Mouse (Mus musculus) limb, embryonic 10.5 days (tissue): ENCODE results near the gene Apc2. TPM values are rescaled to one million over a fixed set of nuclear protein-coding genes. Genes with fewer than 3 reads are reported as not detected.

Experiments
- DNase-seq: peaks from one replicate; pipeline ENCODE4 v3.0.0-alpha.2; 2017; ENCODE audit warnings: low spot score
- H3K27ac ChIP-seq: fragments of 300-500 bp; sonication (generic); 2 replicates; pipeline ENCODE4 v1.5.1; 2016; ENCODE audit warnings: mild to moderate bottlenecking
- H3K27me3 ChIP-seq: fragments of 300-500 bp; sonication (generic); 2 replicates; pipeline ENCODE4 v1.6.1; 2016; ENCODE audit warnings: low read depth, mild to moderate bottlenecking; ENCODE audit not compliant: poor library complexity, severe bottlenecking
- H3K36me3 ChIP-seq: fragments of 300-500 bp; sonication (generic); 2 replicates; pipeline ENCODE4 v1.6.1; 2016; ENCODE audit warnings: mild to moderate bottlenecking, moderate library complexity
- H3K4me1 ChIP-seq: fragments of 300-500 bp; sonication (generic); 2 replicates; pipeline ENCODE4 v1.6.1; 2016
- H3K4me3 ChIP-seq: fragments of 300-500 bp; sonication (generic); 2 replicates; pipeline ENCODE4 v1.5.1; 2016; ENCODE audit warnings: mild to moderate bottlenecking, moderate library complexity
- H3K9me3 ChIP-seq: fragments of 300-500 bp; sonication (generic); replicated peaks from 2 replicates; pipeline ENCODE4 v1.6.1; 2016; ENCODE audit warnings: mild to moderate bottlenecking
- WGBS: fragments of 180-500 bp; shearing (Covaris S2); methylation state at CpG from one replicate; pipeline ENCODE4 v1.1.7; 2016; 5-methylcytosine and 5-hydroxymethylcytosine counted together
- polyA plus RNA-seq: library from polyadenylated mRNA; unstranded; fragments of >200 nt; fragmentation: Nextera tagmentation; extraction: Ambion mirVana; gene quantifications from 2 replicates; pipeline ENCODE4 v1.2.1, GENCODE M21; 2016

Gene Apc2
- polyA plus RNA-seq, 1 experiment from 2014 or later = 2.9 TPM

- H3K27ac ChIP-seq = no peak overlapping the region
- no peaks in the 10 kb centered on the region for H3K27me3 ChIP-seq
- no peak overlapping the region for H3K4me3 ChIP-seq
- peaks cover 14% of the 10 kb centered on the region; the same call in 1 of the 2 replicates for H3K4me1 ChIP-seq
- DNase-seq = no peak
- WGBS = 95% methylated on average over 12 of the region's 12 CpGs
- no peaks in the 10 kb centered on the region for H3K9me3 ChIP-seq
- peaks cover 65% of the 10 kb centered on the region for H3K36me3 ChIP-seq
Observed at GRCm38 (mm10) chr10:80288097-80288496, 7.7 kb upstream of the Apc2 start.

GRCm38 (mm10) chr10:80288657-80289056, 7.1 kb upstream of the Apc2 start:
- Histone ChIP-seq H3K36me3 (peaks cover 65% of the 10 kb centered on the region), H3K27me3 (no peaks in the 10 kb centered on the region), H3K27ac (no peak overlapping the region), H3K4me1 (peaks cover 19% of the 10 kb centered on the region), H3K9me3 (no peaks in the 10 kb centered on the region), H3K4me3 (no peak overlapping the region)
- no peak for DNase-seq
- WGBS = 66% methylated on average over 8 of the region's 8 CpGs

- Histone ChIP-seq H3K27ac (peak within 1 kb of the TSS; percentile 98), H3K4me1 (peaks cover 47% of the 10 kb centered on the region), H3K4me3 (peak within 1 kb of the TSS; percentile 83), H3K27me3 (peaks cover 14% of the 10 kb centered on the region), H3K9me3 (no peaks in the 10 kb centered on the region), H3K36me3 (peaks cover 42% of the 10 kb centered on the region)
- peak; percentile 97 for DNase-seq
- WGBS = under 1% methylated on average over 72 of the region's 72 CpGs
Observed at GRCm38 (mm10) chr10:80292251-80293146, 3.3 kb upstream of the Apc2 start, which contains the start of gene Rps15. Gene Rps15, plus strand, starts transcription at chr10:80292453.

GRCm38 (mm10) chr10:80293325-80293724, 2.5 kb upstream of the Apc2 start:
- Histone ChIP-seq H3K27me3 (peaks cover 22% of the 10 kb centered on the region), H3K36me3 (peaks cover 34% of the 10 kb centered on the region), H3K9me3 (no peaks in the 10 kb centered on the region), H3K4me3 (peak overlapping the region; percentile 83), H3K27ac (peak overlapping the region; percentile 98), H3K4me1 (peaks cover 47% of the 10 kb centered on the region)
- WGBS = 29% methylated on average over 14 of the region's 14 CpGs
- DNase-seq = no peak

- H3K27ac ChIP-seq = no peak overlapping the region
- no peak for DNase-seq
- whole genome bisulfite sequencing = 77% methylated on average over 4 of the region's 4 CpGs
- peaks cover 55% of the 10 kb centered on the region for H3K4me1 ChIP-seq
- peaks cover 32% of the 10 kb centered on the region for H3K27me3 ChIP-seq
- peak overlapping the region; percentile 83 for H3K4me3 ChIP-seq
- H3K36me3 ChIP-seq = peaks cover 24% of the 10 kb centered on the region
- no peaks in the 10 kb centered on the region for H3K9me3 ChIP-seq
Observed at GRCm38 (mm10) chr10:80294311-80294710, 1.5 kb upstream of the Apc2 start.

- 41% methylated on average over 7 of the region's 7 CpGs for WGBS
- Histone ChIP-seq H3K27me3 (peaks cover 37% of the 10 kb centered on the region), H3K4me1 (peaks cover 58% of the 10 kb centered on the region), H3K9me3 (no peaks in the 10 kb centered on the region), H3K27ac (no peak overlapping the region), H3K36me3 (peaks cover 22% of the 10 kb centered on the region), H3K4me3 (peak overlapping the region; percentile 83; the same call in 1 of the 2 replicates)
- DNase-seq = no peak
Observed at GRCm38 (mm10) chr10:80294788-80295303, 931 bp upstream of the Apc2 start.

- DNase-seq = no peak
- H3K27ac ChIP-seq = no peak overlapping the region
- H3K36me3 ChIP-seq = peaks cover 22% of the 10 kb centered on the region
- H3K4me3 ChIP-seq = no peak overlapping the region
- H3K27me3 ChIP-seq = peaks cover 57% of the 10 kb centered on the region
- no peaks in the 10 kb centered on the region for H3K9me3 ChIP-seq
- WGBS = 85% methylated on average over 5 of the region's 5 CpGs
- H3K4me1 ChIP-seq = peaks cover 60% of the 10 kb centered on the region
Observed at GRCm38 (mm10) chr10:80296824-80297223, 1.0 kb downstream of the Apc2 start.

- Histone ChIP-seq H3K9me3 (no peaks in the 10 kb centered on the region), H3K4me3 (no peak overlapping the region), H3K27ac (no peak overlapping the region), H3K27me3 (peaks cover 65% of the 10 kb centered on the region), H3K4me1 (peaks cover 64% of the 10 kb centered on the region), H3K36me3 (peaks cover 25% of the 10 kb centered on the region)
- DNase-seq = no peak
- WGBS = 72% methylated on average over 8 of the region's 8 CpGs
Observed at GRCm38 (mm10) chr10:80297526-80298133, 1.9 kb downstream of the Apc2 start.

- H3K4me3 ChIP-seq = peak overlapping the region; percentile 56
- H3K4me1 ChIP-seq = peaks cover 58% of the 10 kb centered on the region
- DNase-seq = peak; percentile 89
- WGBS = 5% methylated on average over 26 of the region's 26 CpGs
- peak overlapping the region; percentile 84 for H3K27ac ChIP-seq
- no peaks in the 10 kb centered on the region for H3K9me3 ChIP-seq
- H3K27me3 ChIP-seq = peaks cover 76% of the 10 kb centered on the region
- peaks cover 18% of the 10 kb centered on the region for H3K36me3 ChIP-seq
Observed at GRCm38 (mm10) chr10:80298571-80299281, 2.9 kb downstream of the Apc2 start.

- Histone ChIP-seq H3K4me3 (peak overlapping the region; percentile 56), H3K27ac (peak overlapping the region; percentile 84), H3K36me3 (peaks cover 12% of the 10 kb centered on the region), H3K9me3 (no peaks in the 10 kb centered on the region), H3K4me1 (peaks cover 52% of the 10 kb centered on the region), H3K27me3 (peaks cover 82% of the 10 kb centered on the region)
- whole genome bisulfite sequencing = 6% methylated on average over 15 of the region's 15 CpGs
- DNase-seq = no peak
Observed at GRCm38 (mm10) chr10:80299301-80299700, 3.5 kb downstream of the Apc2 start.

GRCm38 (mm10) chr10:80299824-80300223, 4.0 kb downstream of the Apc2 start:
- WGBS = 46% methylated on average over 10 of the region's 10 CpGs
- no peak for DNase-seq
- Histone ChIP-seq H3K27ac (no peak overlapping the region), H3K4me3 (peak overlapping the region; percentile 56), H3K36me3 (peaks cover 7% of the 10 kb centered on the region), H3K4me1 (peaks cover 51% of the 10 kb centered on the region), H3K27me3 (peaks cover 87% of the 10 kb centered on the region), H3K9me3 (no peaks in the 10 kb centered on the region)

GRCm38 (mm10) chr10:80300672-80301181, 5.0 kb downstream of the Apc2 start:
- no peak for DNase-seq
- H3K27me3 ChIP-seq = peaks cover 96% of the 10 kb centered on the region
- WGBS = 29% methylated on average over 11 of the region's 11 CpGs
- H3K36me3 ChIP-seq = 0 out of 2 replicates have a peak, but pooled peaks cover 3% of the 10 kb centered on the region
- H3K9me3 ChIP-seq = no peaks in the 10 kb centered on the region
- peaks cover 44% of the 10 kb centered on the region for H3K4me1 ChIP-seq
- no peak overlapping the region for H3K27ac ChIP-seq
- H3K4me3 ChIP-seq = 0 out of 2 replicates have a peak overlapping the region, but pooled peaks have one; percentile 3
